Mouse (Mus musculus): Measurements from ENCODE around the gene Selenop.
"Not testable (repeated sequence)": the region's sequence is repeated elsewhere in the genome, so short reads cannot be mapped to it uniquely, and the experiment has no call there.

Selenop gene

DNA sequence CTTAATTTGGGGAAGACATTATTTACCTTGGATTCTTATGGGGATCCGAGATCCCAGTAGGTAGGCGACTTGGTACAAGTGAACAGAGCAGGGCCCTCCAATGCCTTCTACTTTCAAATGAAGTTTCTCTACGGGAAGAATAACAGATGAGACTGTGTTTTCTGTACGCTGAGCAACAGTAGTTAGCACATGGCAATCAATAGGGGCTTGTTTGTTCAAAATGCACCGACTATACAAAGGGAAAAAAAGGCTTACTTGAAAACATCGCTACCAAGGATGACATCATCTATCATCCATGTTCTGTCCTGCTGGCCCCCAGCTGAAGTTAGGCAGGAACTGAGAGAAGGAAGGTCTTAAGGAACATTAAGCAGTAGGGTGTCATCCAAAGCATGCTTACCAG lies at the start of gene Selenop:
Gene Selenop, plus strand, starts transcription at position 301 of the 400 bp plus-strand sequence.
- no peak for DNase-seq

DNA sequence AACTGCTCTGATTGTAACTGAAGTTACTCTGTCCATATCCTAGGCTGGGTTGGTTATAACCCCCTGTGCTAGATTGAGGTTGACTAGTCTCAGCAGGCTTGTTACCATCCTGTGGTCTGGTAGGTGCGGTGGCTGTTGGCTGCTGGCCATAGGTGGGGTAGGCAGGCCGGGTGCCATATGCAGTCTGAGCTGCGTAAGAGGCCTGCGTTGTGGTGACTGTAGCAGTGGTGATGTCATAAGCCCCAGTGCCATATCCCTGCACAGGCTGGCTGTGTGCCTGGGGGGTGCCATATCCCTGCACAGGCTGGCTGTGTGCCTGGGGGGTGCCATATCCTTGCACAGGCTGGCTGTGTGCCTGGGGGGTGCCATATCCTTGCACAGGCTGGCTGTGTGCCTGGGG lies 49.7 kb upstream of the Selenop start:
- not testable (repeated sequence) for DNase-seq

DNA sequence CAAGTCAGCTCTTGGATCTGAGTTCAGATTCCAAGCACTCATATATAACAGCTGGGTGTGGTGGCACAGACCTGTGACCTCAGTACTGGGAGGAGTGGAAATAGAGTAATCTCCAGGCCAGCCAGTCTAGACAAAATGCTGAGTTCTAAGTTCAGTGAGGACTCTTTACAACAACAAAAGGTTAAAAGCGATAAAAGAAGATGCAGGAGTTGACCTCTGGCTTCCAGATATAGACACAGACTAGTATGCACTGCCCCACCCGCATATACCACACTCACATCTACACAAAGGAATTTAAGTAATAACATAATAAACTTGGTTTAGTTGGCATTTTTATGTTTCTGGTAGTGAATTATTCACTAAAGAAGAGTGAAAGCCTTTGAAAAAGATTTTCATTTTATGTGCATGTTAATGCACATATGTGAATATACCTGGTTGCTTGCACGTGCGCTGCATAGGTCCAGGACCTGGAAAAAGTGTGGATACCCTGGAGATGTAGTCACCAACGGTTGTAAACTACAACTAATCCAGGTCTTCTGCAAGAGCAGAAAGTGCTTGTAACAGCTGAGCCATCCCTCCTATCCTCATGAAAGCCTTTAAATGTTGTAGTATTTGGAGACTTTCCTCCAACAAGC lies 45.4 kb upstream of the Selenop start:
- no peak for DNase-seq

GRCm38 (mm10) chr15:3226573-3226972 lies 41.8 kb upstream of the Selenop start:
- DNase-seq: no peak

DNA sequence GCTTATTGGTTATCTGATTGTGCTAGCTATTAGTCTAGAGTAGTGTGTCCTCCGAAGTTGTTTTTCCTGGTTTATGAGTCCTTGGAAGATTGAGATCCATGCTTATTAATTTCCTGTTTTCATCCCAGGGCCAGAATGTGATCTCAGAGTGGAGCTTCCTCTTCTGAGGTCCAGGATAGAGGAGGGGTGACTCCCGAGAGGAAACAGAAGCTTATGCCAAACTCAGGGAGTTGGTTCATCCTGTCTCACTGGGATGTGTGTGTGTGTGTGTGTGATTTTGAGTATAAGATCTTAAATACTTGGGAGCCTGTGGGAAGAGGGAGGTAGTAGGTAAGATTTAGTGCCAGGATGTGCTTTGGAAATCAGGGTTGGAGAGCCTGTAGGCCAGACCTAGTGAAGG lies 40.2 kb upstream of the Selenop start:
- DNase-seq: no peak

DNA sequence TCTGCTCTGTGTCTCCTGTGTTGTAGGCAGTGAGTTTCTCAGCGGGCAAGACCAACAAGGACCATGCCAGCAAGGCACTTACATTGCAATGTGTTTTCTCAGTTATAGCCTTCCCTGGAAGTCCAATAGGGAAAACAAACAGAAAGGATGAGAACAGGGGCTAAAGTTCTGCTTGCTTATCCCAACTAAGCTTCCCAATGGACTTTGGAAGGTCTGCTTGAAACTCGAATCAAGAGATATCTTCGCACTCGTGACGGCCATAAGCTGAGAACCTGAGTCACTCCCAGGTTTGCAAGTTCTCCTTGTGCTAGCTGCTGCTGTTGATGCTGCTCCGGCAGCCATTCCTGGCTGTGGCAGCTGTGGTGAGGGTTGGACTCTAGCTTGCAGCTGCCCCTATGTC lies 39.4 kb upstream of the Selenop start:
- DNase-seq: no peak

DNA sequence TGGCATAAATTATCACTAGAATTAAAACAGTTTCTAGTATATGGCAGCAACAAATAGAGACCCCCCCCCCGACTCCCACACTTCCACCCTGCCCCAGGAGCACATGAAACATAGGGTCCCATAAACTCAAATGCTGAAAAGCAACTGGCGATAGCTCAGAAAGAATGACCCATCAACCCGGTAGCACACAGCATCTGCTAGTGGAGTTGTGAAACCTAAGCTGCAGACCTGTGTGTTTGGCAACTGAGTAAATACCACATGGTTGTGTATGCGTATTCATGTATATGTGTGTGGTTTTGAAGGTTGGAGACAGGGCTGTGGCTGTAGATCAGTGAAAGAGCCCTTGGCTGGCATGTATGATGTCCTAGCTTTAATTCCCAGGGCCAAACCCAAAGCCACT lies 37.3 kb upstream of the Selenop start:
- DNase-seq: no peak

- peak in 1 of 2 experiments; percentile 10 for DNase-seq
Measured at GRCm38 (mm10) chr15:3232168-3232835, 36.0 kb upstream of the Selenop start.

DNA sequence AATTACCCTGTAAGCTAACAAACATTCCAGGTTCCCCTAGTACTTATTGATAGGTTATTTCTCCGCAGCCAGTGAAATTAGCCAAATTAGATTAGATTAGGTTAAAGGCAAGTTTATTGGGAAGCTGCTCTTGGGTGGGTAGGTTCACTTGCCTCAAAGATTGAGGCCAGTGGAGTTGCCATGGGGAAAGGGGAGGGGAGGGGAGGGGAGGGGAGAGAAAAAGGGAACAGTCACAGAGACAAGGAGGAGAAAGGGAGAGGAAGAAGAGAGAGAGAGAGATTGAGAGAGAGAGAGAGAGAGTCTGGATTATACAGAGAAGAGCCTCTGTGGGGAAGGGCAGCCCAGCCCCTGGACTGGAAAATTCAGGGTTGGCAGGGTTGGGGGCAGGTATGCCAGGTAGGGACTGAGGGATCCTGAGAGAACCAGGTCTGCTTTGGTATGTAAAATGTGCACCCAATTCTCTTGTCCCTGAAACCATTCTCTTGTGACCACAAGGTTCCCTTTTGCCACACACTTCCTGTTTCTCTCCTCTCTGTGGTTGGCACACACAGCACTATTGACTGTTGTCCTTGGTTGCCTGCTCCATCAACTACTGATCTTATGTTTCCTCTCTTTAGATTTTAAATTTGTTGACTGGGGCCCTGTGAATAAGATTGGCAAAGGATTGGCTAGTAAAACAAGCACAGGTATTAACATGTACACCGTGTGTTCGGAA lies 34.4 kb upstream of the Selenop start:
- DNase-seq: no peak

GRCm38 (mm10) chr15:3236338-3236737 lies 32.0 kb upstream of the Selenop start:
- DNase-seq: no peak

- no peak for DNase-seq
Measured at GRCm38 (mm10) chr15:3237963-3238362, 30.4 kb upstream of the Selenop start.

- not testable (repeated sequence) for DNase-seq
Measured at GRCm38 (mm10) chr15:3245036-3245435, 23.3 kb upstream of the Selenop start.

DNA sequence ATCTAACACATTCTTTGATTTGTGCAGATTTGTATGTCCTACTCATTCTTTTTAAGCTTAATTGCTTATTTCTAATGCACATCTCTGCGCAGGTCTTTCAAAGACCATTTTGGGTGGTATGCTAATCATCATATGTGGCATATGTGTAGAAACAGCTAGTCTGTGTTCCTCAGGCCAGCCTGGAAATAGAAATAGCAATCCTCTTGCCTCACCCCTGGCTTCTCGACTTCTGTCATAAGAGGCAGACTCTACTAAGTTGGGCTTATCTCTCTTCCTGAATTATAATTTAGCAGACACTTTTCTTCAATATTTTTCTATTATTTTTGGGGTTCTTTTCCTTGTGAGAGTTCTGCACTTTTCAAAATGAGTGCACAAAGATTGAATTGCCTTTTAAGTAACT lies 17.7 kb upstream of the Selenop start:
- no peak for DNase-seq

DNA sequence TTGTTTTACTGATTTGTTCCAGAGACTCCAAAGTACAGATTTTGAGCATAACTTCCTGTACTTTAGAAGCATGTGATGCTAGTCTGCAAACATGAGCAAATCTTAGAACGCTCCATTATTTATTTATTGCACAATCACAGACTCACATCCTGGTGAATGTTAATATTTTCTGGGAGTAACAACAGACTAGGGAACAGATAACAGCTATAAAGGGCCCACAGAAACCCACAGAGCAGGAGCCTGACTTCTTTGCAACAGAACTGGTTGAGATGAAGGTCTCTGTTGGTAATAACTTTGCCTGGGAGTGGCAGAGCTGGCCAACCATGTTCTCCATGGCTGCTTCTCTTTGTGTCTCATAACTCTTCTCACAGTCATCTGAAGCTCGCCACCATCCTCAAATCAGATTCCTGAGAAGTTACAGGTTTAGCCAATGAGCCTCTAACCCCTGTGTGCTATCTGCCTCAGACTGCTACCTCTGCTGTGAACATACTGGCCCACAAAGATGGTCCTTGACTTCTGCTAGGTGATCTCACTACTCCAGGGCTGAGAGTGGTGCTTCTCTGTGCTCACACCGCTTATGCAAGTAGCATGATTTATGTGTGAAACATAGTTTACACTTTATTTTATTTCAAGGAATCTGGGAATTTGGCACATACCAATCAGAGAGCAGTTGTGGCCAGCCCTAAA lies 17.2 kb upstream of the Selenop start:
- no peak for DNase-seq

DNA sequence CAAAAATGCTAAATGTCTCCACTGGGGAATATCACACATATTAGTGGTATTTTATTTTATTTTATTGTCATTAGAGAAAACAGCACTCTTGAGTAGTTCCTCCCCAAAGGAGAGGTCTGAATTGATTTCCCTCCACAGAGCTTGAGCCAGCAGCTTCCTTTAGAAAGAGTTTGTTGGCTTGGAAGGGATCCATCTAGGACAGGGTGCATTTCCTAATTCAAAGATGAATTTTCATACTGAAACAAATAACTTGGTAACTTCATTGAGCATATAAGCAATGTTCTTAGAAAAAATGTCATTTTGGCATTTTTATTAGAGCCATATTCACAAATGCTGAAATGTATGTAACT lies 16.7 kb upstream of the Selenop start:
- DNase-seq: no peak

DNA sequence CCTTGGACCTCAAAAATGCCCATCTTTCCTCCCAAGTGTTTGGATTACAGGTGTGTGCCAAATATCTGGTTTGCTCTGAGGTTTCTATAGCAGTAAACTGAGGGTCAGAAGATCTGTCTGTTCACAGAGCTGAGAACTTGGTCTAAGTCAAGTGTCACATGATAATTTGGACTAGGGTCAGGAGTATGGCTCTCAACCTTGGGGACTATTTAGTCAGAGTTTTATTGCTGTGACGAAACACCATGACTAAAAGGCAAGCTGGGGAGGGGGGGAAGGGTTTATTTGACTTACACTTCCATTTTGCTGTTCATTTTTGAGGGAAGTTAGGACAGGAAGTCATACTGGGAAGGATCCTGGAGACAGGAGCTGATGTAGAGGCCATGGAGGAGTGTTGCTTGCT lies 9.3 kb upstream of the Selenop start:
- no peak for DNase-seq

GRCm38 (mm10) chr15:3260309-3260708 lies 8.0 kb upstream of the Selenop start:
- DNase-seq: no peak

DNA sequence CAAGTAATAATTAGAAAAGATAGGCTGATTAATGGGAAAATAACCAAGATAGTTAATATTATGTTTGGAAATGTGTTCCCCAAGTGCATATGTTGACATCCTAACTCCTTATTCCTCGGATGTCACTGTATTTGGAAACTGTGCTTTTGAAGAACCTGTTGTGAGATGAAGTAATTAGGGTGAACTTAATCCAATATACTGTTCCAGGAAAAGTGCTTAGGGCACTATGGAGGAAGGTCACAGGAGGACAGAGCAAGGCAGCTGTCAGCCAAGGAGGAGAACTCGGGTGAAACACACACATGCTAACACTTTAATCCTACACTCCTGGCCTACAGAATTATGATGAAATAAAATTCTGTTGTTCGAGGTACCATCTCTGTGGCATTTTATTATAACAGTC lies 5.5 kb upstream of the Selenop start:
- no peak for DNase-seq

DNA sequence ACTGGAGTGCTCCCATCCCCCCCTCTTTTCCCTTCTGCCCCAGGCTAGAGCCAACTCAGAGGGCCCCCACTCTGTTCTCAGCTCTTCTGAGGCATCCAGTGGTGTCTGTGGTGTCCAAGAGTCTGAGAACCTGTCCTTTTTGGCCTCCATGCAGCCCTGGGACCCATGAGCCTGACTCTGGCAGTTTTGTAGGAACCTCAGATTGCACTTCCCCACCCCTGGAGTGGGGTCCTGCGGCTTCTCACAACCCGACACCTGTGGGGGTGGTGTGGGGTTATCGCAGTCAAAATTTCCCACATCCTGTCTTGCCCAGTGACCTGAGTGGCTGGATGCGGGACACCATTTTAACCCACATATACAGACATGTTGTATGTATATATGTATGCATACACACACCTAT lies 4.1 kb upstream of the Selenop start:
- no peak for DNase-seq

- no peak for DNase-seq
Measured at GRCm38 (mm10) chr15:3264828-3265227, 3.5 kb upstream of the Selenop start.

DNA sequence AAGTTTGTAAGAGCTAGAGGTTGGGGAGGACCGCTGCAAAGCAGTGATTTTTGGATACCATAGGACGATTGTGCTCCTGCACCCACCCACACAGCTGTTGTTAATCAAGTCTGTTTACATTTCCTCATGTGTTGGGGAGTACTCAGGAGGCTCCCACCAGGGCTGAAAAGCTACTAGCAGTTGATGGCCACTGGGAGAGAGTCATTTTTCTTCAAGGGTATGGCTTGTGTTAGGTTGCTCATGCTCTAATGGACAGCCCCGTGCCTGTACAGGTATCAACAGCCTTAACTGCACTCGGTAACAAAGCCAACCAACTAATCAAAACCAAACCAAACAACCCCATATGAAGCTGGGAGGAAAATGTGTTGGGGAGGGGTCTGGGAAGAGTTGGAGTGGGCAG lies 1.1 kb downstream of the Selenop start:
- no peak for DNase-seq

- no peak for DNase-seq
Measured at GRCm38 (mm10) chr15:3269996-3270645, 1.8 kb downstream of the Selenop start.

DNA sequence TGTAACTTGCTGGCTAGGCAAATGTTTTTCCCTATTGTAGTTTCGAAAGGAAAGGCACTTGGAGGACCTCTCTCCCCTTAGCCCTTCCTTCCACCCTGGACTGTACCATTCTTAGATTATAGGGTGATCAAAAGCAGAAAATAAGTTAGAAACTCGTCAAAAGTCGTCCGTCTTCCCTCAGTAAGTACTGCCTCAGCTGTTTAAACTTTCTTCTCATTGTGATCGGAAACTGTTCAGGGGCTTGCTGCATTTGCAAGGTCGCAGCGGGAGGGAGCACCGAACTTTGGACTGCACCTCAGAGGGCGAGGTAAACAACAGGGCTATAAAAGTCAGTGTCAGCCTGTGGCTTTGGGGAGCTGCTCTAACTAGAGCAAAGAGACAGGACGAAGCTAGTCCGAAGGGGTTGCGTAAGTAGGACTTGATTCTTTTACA lies 2.3 kb downstream of the Selenop start:
- DNase-seq: peak; percentile 16 to 17

Data from cerebellum, adult 18-20 months (tissue).